Mouse (Mus musculus): ENCODE results near the gene Gm11237. TPM values are rescaled to one million over a fixed set of nuclear protein-coding genes. Genes with fewer than 3 reads are reported as not detected.

The Gm11237 gene
- not detected for total RNA-seq (2023)

DNA sequence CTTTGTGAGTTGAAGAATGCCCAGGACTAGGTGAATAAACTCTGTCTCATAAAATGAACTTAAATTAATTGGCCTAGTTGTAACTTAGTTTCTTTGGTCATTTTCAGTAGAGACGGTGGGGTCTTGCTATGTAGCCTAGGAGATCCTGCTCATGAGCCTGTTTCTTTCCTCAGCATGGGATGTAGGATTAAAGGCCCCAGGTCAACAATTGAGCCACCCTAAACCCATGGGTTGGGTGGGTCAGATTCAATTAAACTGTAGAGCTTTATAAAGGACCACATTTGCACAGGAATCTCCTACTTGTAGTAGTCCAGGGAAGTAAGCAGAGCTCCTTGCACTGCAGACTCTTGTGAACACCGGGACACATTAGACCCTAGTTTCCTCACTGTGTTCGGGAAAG, at the start of gene Gm11237:
Gene Gm11237, plus strand, starts transcription at position 301 of the 400 bp plus-strand sequence.

GRCm38 (mm10) chr4:73607581-73607980, 15.2 kb upstream of the Gm11237 start, which contains the start of gene Gm11238:
Gene Gm11238 (plus strand): TSS chr4:73607881.

DNA sequence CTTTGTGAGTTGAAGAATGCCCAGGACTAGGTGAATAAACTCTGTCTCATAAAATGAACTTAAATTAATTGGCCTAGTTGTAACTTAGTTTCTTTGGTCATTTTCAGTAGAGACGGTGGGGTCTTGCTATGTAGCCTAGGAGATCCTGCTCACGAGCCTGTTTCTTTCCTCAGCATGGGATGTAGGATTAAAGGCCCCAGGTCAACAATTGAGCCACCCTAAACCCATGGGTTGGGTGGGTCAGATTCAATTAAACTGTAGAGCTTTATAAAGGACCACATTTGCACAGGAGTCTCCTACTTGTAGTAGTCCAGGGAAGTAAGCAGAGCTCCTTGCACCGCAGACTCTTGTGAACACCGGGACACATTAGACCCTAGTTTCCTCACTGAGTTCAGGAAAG, 15.0 kb downstream of the Gm11237 start, which contains the start of gene Gm11236:
Gene Gm11236, plus strand, starts transcription at position 301 of the 400 bp plus-strand sequence.

DNA sequence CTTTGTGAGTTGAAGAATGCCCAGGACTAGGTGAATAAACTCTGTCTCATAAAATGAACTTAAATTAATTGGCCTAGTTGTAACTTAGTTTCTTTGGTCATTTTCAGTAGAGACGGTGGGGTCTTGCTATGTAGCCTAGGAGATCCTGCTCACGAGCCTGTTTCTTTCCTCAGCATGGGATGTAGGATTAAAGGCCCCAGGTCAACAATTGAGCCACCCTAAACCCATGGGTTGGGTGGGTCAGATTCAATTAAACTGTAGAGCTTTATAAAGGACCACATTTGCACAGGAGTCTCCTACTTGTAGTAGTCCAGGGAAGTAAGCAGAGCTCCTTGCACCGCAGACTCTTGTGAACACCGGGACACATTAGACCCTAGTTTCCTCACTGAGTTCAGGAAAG, 45.3 kb downstream of the Gm11237 start, which contains the start of gene Gm11239:
Gene Gm11239, plus strand, starts transcription at position 301 of the 400 bp plus-strand sequence.

Other genes starting within 250 kb of the Gm11237 start
- not detected for gene Gm11487, start 217.9 kb upstream of the Gm11237 start, total RNA-seq (2023)
- gene Gm11238, start 15.1 kb upstream of the Gm11237 start, total RNA-seq (2023): not detected
- gene Gm11236, start 15.1 kb downstream of the Gm11237 start, total RNA-seq (2023): not detected
- not detected for gene Gm11239, start 45.4 kb downstream of the Gm11237 start, total RNA-seq (2023)
- not detected for gene Gm428, start 60.5 kb downstream of the Gm11237 start, total RNA-seq (2023)
- not detected for gene Rasef, start 168.0 kb downstream of the Gm11237 start, total RNA-seq (2023)